ENCODE assay signal across 8 mouse cellular contexts in genomic region chr1:184824439-184824851, GRCm38 (mm10). TPM values are rescaled to one million over a fixed set of nuclear protein-coding genes. Genes with fewer than 3 reads are reported as not detected.
A peak's percentile ranks its signal among the peaks of the same experiment; 100 is the strongest.
DNase-seq lines count a peak whose midpoint lies in the region; ATAC-seq and TF ChIP-seq lines count a peak whose summit lies in the region.

No protein-coding gene starts in this region.

- peaks cover 5% of the 10 kb centered on the region for H3K4me1 ChIP-seq in G1E (ENCODE audit: insufficient read depth, low read depth, low read length)
- no peaks in the 10 kb centered on the region for H3K4me1 ChIP-seq in cerebellum, adult 2 months (ENCODE audit: control insufficient read depth, insufficient read depth, low read length)
- H3K4me1 ChIP-seq in lung, embryonic 16.5 days (replicated peaks; ENCODE audit: control insufficient read depth, insufficient read depth, low read length) = peaks cover 3% of the 10 kb centered on the region; the same call in 1 of the 2 replicates

- no peak overlapping the region for H3K9ac ChIP-seq in lung, embryonic 16.5 days (ENCODE audit: low read length)

- whole genome bisulfite sequencing in cerebellum, adult 2 months = 3% methylated on average over 12 of the region's 12 CpGs
- 5% methylated on average over 12 of the region's 12 CpGs for WGBS in lung, embryonic 16.5 days

- ATAC-seq in G1E (ENCODE audit: extremely low read depth, insufficient number of reproducible peaks, low FRiP score, poor library complexity, severe bottlenecking) = peak; percentile 85
- ATAC-seq in hematopoietic stem cell, adult 5-6 weeks (replicated peaks in 1 of 2; ENCODE audit: insufficient read depth in 1 of 2, low FRiP score in 2 of 2, low TSS enrichment in 1 of 2, low read depth in 1 of 2, poor library complexity in 2 of 2, severe bottlenecking in 2 of 2) = peak; percentile 85
- ATAC-seq in lung, embryonic 16.5 days (ENCODE audit: low read depth) = peak; percentile 90

- no peak for TF ChIP-seq POLR2A in cerebellum, adult 2 months (IDR thresholded peaks at IDR 0.05; ENCODE audit: borderline replicate concordance, insufficient read depth, low read length)

- DNase-seq in G1E (ENCODE audit: low spot score) = peak; percentile 43
- peak; percentile 74 to 82 for DNase-seq in cerebellum, adult 2 months
- DNase-seq in forelimb bud, embryonic 11.5 days (ENCODE audit: low read depth, low spot score) = peak; percentile 72
- peak; percentile 72 to 89 for DNase-seq in layer of hippocampus, adult 8-10 months (ENCODE audit: low spot score in 2 of 2)
- peak; percentile 84 for DNase-seq in ovary, postnatal 10 days (ENCODE audit: low spot score)
- peak; percentile 81 for DNase-seq in thymus, postnatal 0 days (ENCODE audit: low spot score)

- peak; percentile 96 for TF ChIP-seq CTCF in G1E (IDR thresholded peaks at IDR 0.05; ENCODE audit: low read depth, low read length)
- TF ChIP-seq CTCF in cerebellum, adult 2 months (IDR thresholded peaks at IDR 0.05; ENCODE audit: borderline replicate concordance, insufficient read depth, low read depth, low read length) = peak; percentile 93

- peaks cover 75% of the 10 kb centered on the region for H3K36me3 ChIP-seq in G1E (replicated peaks)
- peaks cover 3% of the 10 kb centered on the region; the same call in 1 of the 2 replicates for H3K36me3 ChIP-seq in lung, embryonic 16.5 days (ENCODE audit: control insufficient read depth, insufficient read depth, low read length)

- H3K9me3 ChIP-seq in G1E (replicated peaks) = no peaks in the 10 kb centered on the region
- H3K9me3 ChIP-seq in lung, embryonic 16.5 days (ENCODE audit: control insufficient read depth, low read length) = no peaks in the 10 kb centered on the region

- H3K4me3 ChIP-seq in G1E (ENCODE audit: low read depth, low read length) = no peak overlapping the region
- no peak overlapping the region for H3K4me3 ChIP-seq in cerebellum, adult 2 months (replicated peaks; ENCODE audit: insufficient read depth, low read depth, low read length)
- no peak overlapping the region for H3K4me3 ChIP-seq in lung, embryonic 16.5 days (ENCODE audit: low read length)

- no peak overlapping the region for H3K4me2 ChIP-seq in lung, embryonic 16.5 days (ENCODE audit: low read depth, low read length)

- H3K27me3 ChIP-seq in G1E (ENCODE audit: insufficient read depth, low read length) = no peaks in the 10 kb centered on the region
- H3K27me3 ChIP-seq in cerebellum, adult 2 months (ENCODE audit: control insufficient read depth, insufficient read depth, low read length) = no peaks in the 10 kb centered on the region
- H3K27me3 ChIP-seq in lung, embryonic 16.5 days (ENCODE audit: control insufficient read depth, insufficient read depth, low read depth, low read length) = no peaks in the 10 kb centered on the region

- no peak overlapping the region for H3K27ac ChIP-seq in cerebellum, adult 2 months (ENCODE audit: insufficient read depth, low read length)
- no peak overlapping the region for H3K27ac ChIP-seq in lung, embryonic 16.5 days (ENCODE audit: low read length)

RNA-seq across cellular contexts. Expression of gene Marc1, which starts 13.3 kb away (rescaled TPM):
- total RNA-seq in G1E (2014; fragmentation: Nextera tagmentation) (not detected in 2 replicates), G1E (2017) (not detected in 2 replicates)
- polyA plus RNA-seq in G1E (2012) = not detected in 2 replicates
- polyA plus RNA-seq in cerebellum, adult 2 months (2012; rRNA removed) = 0.16 TPM in 1 of 2 replicates, not detected in the other
- 0.25 TPM in 1 of 2 replicates, not detected in the other for total RNA-seq in hematopoietic stem cell, adult 5-6 weeks (2017)
- total RNA-seq in layer of hippocampus, adult 8-10 months (2022) = under 1 TPM in 1 of 4 experiments, not detected in 3; 0.19 TPM
- polyA plus RNA-seq in lung, embryonic 16.5 days (2015; fragmentation: Nextera tagmentation; extraction: Ambion mirVana) = 0.15 and 0.79 TPM in 2 replicates
- 1.7 and 2.0 TPM in 2 replicates for polyA plus RNA-seq in thymus, postnatal 0 days (2015; fragmentation: Nextera tagmentation; extraction: Ambion mirVana)

RNA-seq across cellular contexts. Expression of gene Marc2, which starts 21.8 kb away (rescaled TPM):
- total RNA-seq in G1E (2014; fragmentation: Nextera tagmentation) (41.9 and 53.5 TPM in 2 replicates), G1E (2017) (39.4 and 39.8 TPM in 2 replicates)
- 62.0 and 75.9 TPM in 2 replicates for polyA plus RNA-seq in G1E (2012)
- polyA plus RNA-seq in cerebellum, adult 2 months (2012; rRNA removed) = 64.9 and 76.3 TPM in 2 replicates
- total RNA-seq in hematopoietic stem cell, adult 5-6 weeks (2017) = 66.2 and 74.8 TPM in 2 replicates
- total RNA-seq in layer of hippocampus, adult 8-10 months (2022) = 100 to 1,000 TPM; 104 to 131 (median 119) TPM
- polyA plus RNA-seq in lung, embryonic 16.5 days (2015; fragmentation: Nextera tagmentation; extraction: Ambion mirVana) = 154 and 166 TPM in 2 replicates
- 237 and 272 TPM in 2 replicates for polyA plus RNA-seq in thymus, postnatal 0 days (2015; fragmentation: Nextera tagmentation; extraction: Ambion mirVana)

RNA-seq across cellular contexts. Expression of gene C130074G19Rik, which starts 58.6 kb away (rescaled TPM):
- total RNA-seq in G1E (2014; fragmentation: Nextera tagmentation) (not detected in 2 replicates), G1E (2017) (not detected in 2 replicates)
- not detected in 2 replicates for polyA plus RNA-seq in G1E (2012)
- polyA plus RNA-seq in cerebellum, adult 2 months (2012; rRNA removed) = 6.0 and 7.4 TPM in 2 replicates
- 0.10 TPM in 1 of 2 replicates, not detected in the other for total RNA-seq in hematopoietic stem cell, adult 5-6 weeks (2017)
- total RNA-seq in layer of hippocampus, adult 8-10 months (2022) = 1 to 10 TPM; 7.2 to 8.9 (median 8.4) TPM
- polyA plus RNA-seq in lung, embryonic 16.5 days (2015; fragmentation: Nextera tagmentation; extraction: Ambion mirVana) = 2.6 and 3.0 TPM in 2 replicates
- polyA plus RNA-seq in thymus, postnatal 0 days (2015; fragmentation: Nextera tagmentation; extraction: Ambion mirVana) = 0.86 and 1.1 TPM in 2 replicates
